Comparison of ENCODE assay signal across 10 mouse cellular contexts in the genomic region with DNA sequence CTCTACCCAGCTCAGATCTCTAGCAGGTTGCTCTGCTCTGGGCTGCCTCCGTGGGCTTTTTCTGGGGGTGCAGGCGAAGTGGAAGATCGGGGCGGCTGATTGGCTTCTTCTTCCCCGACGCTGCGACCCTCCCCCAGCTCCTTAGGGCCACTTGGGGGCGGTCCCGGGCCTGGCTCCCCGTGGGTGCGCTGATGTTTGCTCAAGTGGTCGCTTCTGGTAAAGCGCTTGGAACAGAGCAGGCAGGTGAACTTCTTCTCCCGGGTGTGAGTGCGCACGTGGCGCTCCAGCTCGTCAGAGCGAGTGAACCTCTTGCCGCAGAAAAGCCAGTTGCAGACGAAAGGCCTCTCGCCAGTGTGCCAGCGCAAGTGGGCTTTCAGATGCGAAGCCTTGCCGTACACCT. TPM values are rescaled to one million over a fixed set of nuclear protein-coding genes. Genes with fewer than 3 reads are reported as not detected.
DNase-seq lines count a peak whose midpoint lies in the region; ATAC-seq lines count a peak whose summit lies in the region.
"Had no signal": no experiment of that assay in that cellular context is flagged by ENCODE, and none has a peak within 500 bp of the region (broad histone marks: within the 10 kb centered on the region; RNA-seq: fewer than 3 reads in every experiment).

No protein-coding gene starts in this region.

- WGBS in kidney, embryonic 14.5 days: 3% methylated on average over 25 of the region's 25 CpGs
- 5% methylated on average over 25 of the region's 25 CpGs for WGBS in embryonic facial prominence, embryonic 11.5 days
- WGBS in intestine, embryonic 16.5 days: 4% methylated on average over 25 of the region's 25 CpGs

- peaks cover 13% of the 10 kb centered on the region for H3K27me3 ChIP-seq in kidney, embryonic 14.5 days (ENCODE audit: control insufficient read depth, insufficient read depth, low read length)
- H3K27me3 ChIP-seq in embryonic facial prominence, embryonic 11.5 days (ENCODE audit: control insufficient read depth, insufficient read depth, low read length): peaks cover 10% of the 10 kb centered on the region; the same call in 1 of the 2 replicates
- H3K27me3 ChIP-seq in intestine, embryonic 16.5 days (replicated peaks; ENCODE audit: control insufficient read depth, insufficient read depth, low read length): peaks cover 29% of the 10 kb centered on the region

- H3K4me2 ChIP-seq in kidney, embryonic 14.5 days (replicated peaks; ENCODE audit: low read depth, low read length): peak overlapping the region; percentile 39
- H3K4me2 ChIP-seq in embryonic facial prominence, embryonic 11.5 days (ENCODE audit: low read depth, low read length): peak overlapping the region; percentile 38
- H3K4me2 ChIP-seq in intestine, embryonic 16.5 days (ENCODE audit: low read depth, low read length): peak overlapping the region; percentile 30

- H3K9ac ChIP-seq in kidney, embryonic 14.5 days (ENCODE audit: low read depth, low read length): peak overlapping the region; percentile 47
- peak overlapping the region; percentile 32 for H3K9ac ChIP-seq in embryonic facial prominence, embryonic 11.5 days (replicated peaks; ENCODE audit: low read length)
- 0 out of 2 replicates have a peak overlapping the region, but pooled peaks have one; percentile 16 for H3K9ac ChIP-seq in intestine, embryonic 16.5 days (ENCODE audit: low read depth, low read length)

- peak overlapping the region; percentile 22 for H3K4me3 ChIP-seq in kidney, embryonic 14.5 days (ENCODE audit: low read length)
- H3K4me3 ChIP-seq in embryonic facial prominence, embryonic 11.5 days (ENCODE audit: low read depth, low read length): peak overlapping the region; percentile 8; the same call in 1 of the 2 replicates
- peak overlapping the region; percentile 21; the same call in 1 of the 2 replicates for H3K4me3 ChIP-seq in intestine, embryonic 16.5 days (ENCODE audit: low read length)
- H3K4me3 ChIP-seq: erythroblast, embryonic 14.5 days; myocyte had no signal

- no peaks in the 10 kb centered on the region for H3K36me3 ChIP-seq in kidney, embryonic 14.5 days (ENCODE audit: control insufficient read depth, insufficient read depth, low read length)
- H3K36me3 ChIP-seq in embryonic facial prominence, embryonic 11.5 days (replicated peaks; ENCODE audit: control insufficient read depth, insufficient read depth, low read depth, low read length): no peaks in the 10 kb centered on the region
- H3K36me3 ChIP-seq in intestine, embryonic 16.5 days (ENCODE audit: control insufficient read depth, insufficient read depth, low read length): no peaks in the 10 kb centered on the region

- no peak for ATAC-seq in kidney, embryonic 14.5 days (ENCODE audit: low FRiP score, low TSS enrichment)
- ATAC-seq in embryonic facial prominence, embryonic 11.5 days (replicated peaks; ENCODE audit: insufficient number of reproducible peaks, low FRiP score, low TSS enrichment, low read depth): no peak
- no peak for ATAC-seq in intestine, embryonic 16.5 days

- no peak for DNase-seq in kidney, postnatal 10 days
- DNase-seq in embryonic facial prominence, embryonic 11.5 days (ENCODE audit: low spot score): peak; percentile 62
- DNase-seq in retina, embryonic 14.5 days (ENCODE audit: low spot score): peak; percentile 63
- no peak for DNase-seq in layer of hippocampus, adult 9-10 months (ENCODE audit: low spot score)
- no peak for DNase-seq in urinary bladder, postnatal 25 days (ENCODE audit: low spot score)
- DNase-seq in right cerebral cortex, postnatal 25 days: no peak

- H3K4me1 ChIP-seq in kidney, embryonic 14.5 days (ENCODE audit: control insufficient read depth, insufficient read depth, low read length): peaks cover 32% of the 10 kb centered on the region
- H3K4me1 ChIP-seq in embryonic facial prominence, embryonic 11.5 days (ENCODE audit: control insufficient read depth, insufficient read depth, low read length): peaks cover 18% of the 10 kb centered on the region
- peaks cover 17% of the 10 kb centered on the region for H3K4me1 ChIP-seq in intestine, embryonic 16.5 days (ENCODE audit: control insufficient read depth, insufficient read depth, low read length)

- no peak overlapping the region for H3K27ac ChIP-seq in kidney, embryonic 14.5 days (ENCODE audit: low read depth, low read length)
- 0 out of 2 replicates have a peak overlapping the region, but pooled peaks have one; percentile 2 for H3K27ac ChIP-seq in embryonic facial prominence, embryonic 11.5 days (replicated peaks; ENCODE audit: low read depth, low read length)
- H3K27ac ChIP-seq in intestine, embryonic 16.5 days (ENCODE audit: low read length): no peak overlapping the region

- H3K9me3 ChIP-seq in kidney, embryonic 14.5 days (ENCODE audit: control insufficient read depth, low read length): no peaks in the 10 kb centered on the region
- no peaks in the 10 kb centered on the region for H3K9me3 ChIP-seq in embryonic facial prominence, embryonic 11.5 days (replicated peaks; ENCODE audit: control insufficient read depth, low read length)
- no peaks in the 10 kb centered on the region for H3K9me3 ChIP-seq in intestine, embryonic 16.5 days (ENCODE audit: control insufficient read depth, low read length)

RNA-seq across cellular contexts. Expression of a gene that starts 7.6 kb away (rescaled TPM):
- polyA plus RNA-seq in kidney, embryonic 14.5 days (2014; fragmentation: Nextera tagmentation; extraction: Ambion mirVana): 73.3 and 84.7 TPM in 2 replicates
- polyA plus RNA-seq in embryonic facial prominence, embryonic 11.5 days (2014; fragmentation: Nextera tagmentation; extraction: Ambion mirVana): 98.3 and 102 TPM in 2 replicates
- polyA plus RNA-seq in intestine, embryonic 16.5 days (2015; fragmentation: Nextera tagmentation; extraction: Ambion mirVana): 50.6 and 59.1 TPM in 2 replicates

RNA-seq across cellular contexts. Expression of a gene that starts 8.9 kb away (rescaled TPM):
- polyA plus RNA-seq in kidney, embryonic 14.5 days (2014; fragmentation: Nextera tagmentation; extraction: Ambion mirVana): 1.0 and 2.0 TPM in 2 replicates
- polyA plus RNA-seq in embryonic facial prominence, embryonic 11.5 days (2014; fragmentation: Nextera tagmentation; extraction: Ambion mirVana): 2.4 and 3.0 TPM in 2 replicates
- 0.50 and 0.60 TPM in 2 replicates for polyA plus RNA-seq in intestine, embryonic 16.5 days (2015; fragmentation: Nextera tagmentation; extraction: Ambion mirVana)
- polyA plus RNA-seq: erythroblast, embryonic 14.5 days had no signal

RNA-seq across cellular contexts. Expression of a gene that starts 26.6 kb away (rescaled TPM):
- 117 and 129 TPM in 2 replicates for polyA plus RNA-seq in kidney, embryonic 14.5 days (2014; fragmentation: Nextera tagmentation; extraction: Ambion mirVana)
- polyA plus RNA-seq in embryonic facial prominence, embryonic 11.5 days (2014; fragmentation: Nextera tagmentation; extraction: Ambion mirVana): 101 and 103 TPM in 2 replicates
- 75.3 and 80.9 TPM in 2 replicates for polyA plus RNA-seq in intestine, embryonic 16.5 days (2015; fragmentation: Nextera tagmentation; extraction: Ambion mirVana)

RNA-seq across cellular contexts. Expression of a gene that starts 32.2 kb away (rescaled TPM):
- 481 and 576 TPM in 2 replicates for polyA plus RNA-seq in kidney, embryonic 14.5 days (2014; fragmentation: Nextera tagmentation; extraction: Ambion mirVana)
- polyA plus RNA-seq in embryonic facial prominence, embryonic 11.5 days (2014; fragmentation: Nextera tagmentation; extraction: Ambion mirVana): 453 and 469 TPM in 2 replicates
- 280 and 283 TPM in 2 replicates for polyA plus RNA-seq in intestine, embryonic 16.5 days (2015; fragmentation: Nextera tagmentation; extraction: Ambion mirVana)

RNA-seq across cellular contexts. Expression of a gene that starts 47.8 kb away (rescaled TPM):
- polyA plus RNA-seq in kidney, embryonic 14.5 days (2014; fragmentation: Nextera tagmentation; extraction: Ambion mirVana): 16.5 and 16.8 TPM in 2 replicates
- 12.8 and 13.9 TPM in 2 replicates for polyA plus RNA-seq in embryonic facial prominence, embryonic 11.5 days (2014; fragmentation: Nextera tagmentation; extraction: Ambion mirVana)
- polyA plus RNA-seq in intestine, embryonic 16.5 days (2015; fragmentation: Nextera tagmentation; extraction: Ambion mirVana): 6.8 and 7.2 TPM in 2 replicates

Comparison
In these comparisons a context has a peak if more than half of its experiments do, and no peak if none do; other contexts are left out.
1. DNase-seq: peak in embryonic facial prominence, embryonic 11.5 days (single experiment) and retina, embryonic 14.5 days (single experiment); none in kidney, postnatal 10 days (single experiment), layer of hippocampus, adult 9-10 months (single experiment), urinary bladder, postnatal 25 days (single experiment) and right cerebral cortex, postnatal 25 days (single experiment).
2. Peak in every context shown above with its lines, with median percentiles within 50 percentile points of each other: H3K4me2 ChIP-seq, H3K4me3 ChIP-seq and H3K9ac ChIP-seq.